Mouse (Mus musculus) embryonic fibroblast, embryonic 13.5 days (primary cell): Measurements from ENCODE around the gene Nlk.

Source experiments
- CTCF ChIP-seq: IDR thresholded peaks from 2 replicates; pipeline ENCODE4 v1.5.1; 2011; ENCODE audit warnings: mild to moderate bottlenecking, control low read depth, low read length, moderate library complexity, borderline replicate concordance; ENCODE audit not compliant: insufficient read depth
- POLR2A ChIP-seq: IDR thresholded peaks from 2 replicates; pipeline ENCODE4 v1.6.1; 2011; ENCODE audit warnings: low read depth, mild to moderate bottlenecking, control low read depth, low read length, moderate library complexity

DNA sequence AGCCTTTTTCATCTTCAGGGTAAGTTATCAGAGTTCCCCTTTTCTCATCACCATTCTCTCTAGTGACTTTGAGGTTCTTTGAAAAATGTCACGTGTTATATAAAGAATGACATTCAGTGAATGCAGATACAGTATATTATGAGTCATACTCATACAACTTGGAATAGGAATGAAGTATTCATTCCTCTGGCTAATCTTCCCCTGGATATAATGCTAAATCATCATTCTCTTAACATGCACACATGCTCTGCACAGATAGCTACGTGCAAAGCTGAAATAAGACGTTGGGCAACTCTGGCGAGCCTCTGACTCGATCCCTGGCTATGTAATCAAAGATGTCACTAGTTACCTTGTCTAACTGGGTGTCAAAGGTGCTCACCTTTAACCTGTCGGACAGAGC, 125.3 kb downstream of the Nlk start:
- TF ChIP-seq CTCF, result no peak
- TF ChIP-seq POLR2A, result no peak
